Mouse (Mus musculus) stomach, embryonic 16.5 days (tissue): Measurements from ENCODE around the gene Nfia. TPM values are rescaled to one million over a fixed set of nuclear protein-coding genes. Genes with fewer than 3 reads are reported as not detected.

Experiments used
- ATAC-seq: fragments of 200-750 bp; cut with Nextera tagmentation; 2 replicates; pipeline ENCODE4 v1.8.0; 2017; ENCODE audit warnings: moderate number of reproducible peaks, moderate TSS enrichment; ENCODE audit not compliant: insufficient read depth, low FRiP score
- H3K27ac ChIP-seq: fragments of 300-500 bp; sonication (generic); 2 replicates; pipeline ENCODE4 v1.5.1; 2014; ENCODE audit warnings: low read length
- H3K27me3 ChIP-seq: fragments of 300-500 bp; sonication (generic); 2 replicates; pipeline ENCODE4 v1.6.1; 2014; ENCODE audit warnings: low read length, control low read depth, mixed read lengths; ENCODE audit not compliant: control insufficient read depth, insufficient read depth
- H3K36me3 ChIP-seq: fragments of 300-500 bp; sonication (generic); 2 replicates; pipeline ENCODE4 v1.6.1; 2014; ENCODE audit warnings: low read length; ENCODE audit not compliant: control insufficient read depth, insufficient read depth
- H3K4me1 ChIP-seq: fragments of 300-500 bp; sonication (generic); 2 replicates; pipeline ENCODE4 v1.6.1; 2014; ENCODE audit warnings: low read length, control low read depth, mixed read lengths; ENCODE audit not compliant: control insufficient read depth, insufficient read depth
- H3K4me2 ChIP-seq: fragments of 300-500 bp; sonication (generic); 2 replicates; pipeline ENCODE4 v1.6.1; 2014; ENCODE audit warnings: low read depth, low read length, mixed read lengths
- H3K4me3 ChIP-seq: fragments of 300-500 bp; sonication (generic); replicated peaks from 2 replicates; pipeline ENCODE4 v1.5.1; 2014; ENCODE audit warnings: mild to moderate bottlenecking, low read length
- H3K9ac ChIP-seq: fragments of 300-500 bp; sonication (generic); 2 replicates; pipeline ENCODE4 v1.6.1; 2014; ENCODE audit warnings: low read length
- H3K9me3 ChIP-seq: fragments of 300-500 bp; sonication (generic); replicated peaks from 2 replicates; pipeline ENCODE4 v1.6.1; 2016; ENCODE audit warnings: low read length, control low read depth; ENCODE audit not compliant: control insufficient read depth
- WGBS: fragments of 180-500 bp; shearing (Covaris S2); extraction: QIAGEN DNeasy Blood & Tissue Kit; methylation state at CpG from one replicate; pipeline ENCODE4 v1.1.7; 2014; 5-methylcytosine and 5-hydroxymethylcytosine counted together
- polyA plus RNA-seq: library from polyadenylated mRNA; unstranded; fragments of >200 nt; fragmentation: Nextera tagmentation; extraction: Ambion mirVana; gene quantifications from 2 replicates; pipeline ENCODE4 v1.2.1, GENCODE M21; 2015

The Nfia gene
- polyA plus RNA-seq, 1 experiment from 2014 or later, result 45.1 TPM

DNA sequence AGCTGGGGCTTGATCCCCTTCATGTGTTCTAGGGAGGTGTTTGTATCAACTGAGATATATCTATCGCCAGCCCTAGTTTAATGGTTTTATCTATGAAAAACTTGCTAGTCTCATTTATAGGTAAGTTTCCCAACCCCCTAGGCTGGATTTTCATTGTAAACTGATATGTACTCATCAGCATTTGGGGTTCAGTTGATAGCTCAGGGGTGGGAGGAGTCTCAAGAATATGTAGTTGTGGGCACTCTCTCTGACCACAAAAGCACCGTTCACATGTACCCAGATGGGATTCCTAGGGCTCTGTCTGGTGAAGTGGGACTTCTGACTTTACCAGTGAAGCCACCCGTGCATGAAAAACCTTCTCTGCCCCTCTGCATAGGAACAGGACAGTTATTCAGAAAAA lies 118.5 kb downstream of the Nfia start:
- Histone ChIP-seq H3K27me3 (no peaks in the 10 kb centered on the region), H3K4me2 (no peak overlapping the region), H3K4me1 (0 out of 2 replicates have a peak, but pooled peaks cover 1% of the 10 kb centered on the region), H3K9me3 (no peaks in the 10 kb centered on the region), H3K36me3 (no peaks in the 10 kb centered on the region), H3K9ac (no peak overlapping the region), H3K4me3 (no peak overlapping the region), H3K27ac (no peak overlapping the region)
- ATAC-seq, result no peak
- WGBS, result 74% methylated on average over 3 of the region's 3 CpGs

- 70% methylated on average over 1 of the region's 1 CpGs for WGBS
- Histone ChIP-seq H3K27me3 (no peaks in the 10 kb centered on the region), H3K9me3 (no peaks in the 10 kb centered on the region), H3K27ac (no peak overlapping the region), H3K4me1 (no peaks in the 10 kb centered on the region), H3K4me3 (no peak overlapping the region), H3K4me2 (no peak overlapping the region), H3K36me3 (no peaks in the 10 kb centered on the region), H3K9ac (no peak overlapping the region)
- ATAC-seq, result no peak
These were observed 119.1 kb downstream of the Nfia start for GRCm38 (mm10) chr4:97891611-97892010.

DNA sequence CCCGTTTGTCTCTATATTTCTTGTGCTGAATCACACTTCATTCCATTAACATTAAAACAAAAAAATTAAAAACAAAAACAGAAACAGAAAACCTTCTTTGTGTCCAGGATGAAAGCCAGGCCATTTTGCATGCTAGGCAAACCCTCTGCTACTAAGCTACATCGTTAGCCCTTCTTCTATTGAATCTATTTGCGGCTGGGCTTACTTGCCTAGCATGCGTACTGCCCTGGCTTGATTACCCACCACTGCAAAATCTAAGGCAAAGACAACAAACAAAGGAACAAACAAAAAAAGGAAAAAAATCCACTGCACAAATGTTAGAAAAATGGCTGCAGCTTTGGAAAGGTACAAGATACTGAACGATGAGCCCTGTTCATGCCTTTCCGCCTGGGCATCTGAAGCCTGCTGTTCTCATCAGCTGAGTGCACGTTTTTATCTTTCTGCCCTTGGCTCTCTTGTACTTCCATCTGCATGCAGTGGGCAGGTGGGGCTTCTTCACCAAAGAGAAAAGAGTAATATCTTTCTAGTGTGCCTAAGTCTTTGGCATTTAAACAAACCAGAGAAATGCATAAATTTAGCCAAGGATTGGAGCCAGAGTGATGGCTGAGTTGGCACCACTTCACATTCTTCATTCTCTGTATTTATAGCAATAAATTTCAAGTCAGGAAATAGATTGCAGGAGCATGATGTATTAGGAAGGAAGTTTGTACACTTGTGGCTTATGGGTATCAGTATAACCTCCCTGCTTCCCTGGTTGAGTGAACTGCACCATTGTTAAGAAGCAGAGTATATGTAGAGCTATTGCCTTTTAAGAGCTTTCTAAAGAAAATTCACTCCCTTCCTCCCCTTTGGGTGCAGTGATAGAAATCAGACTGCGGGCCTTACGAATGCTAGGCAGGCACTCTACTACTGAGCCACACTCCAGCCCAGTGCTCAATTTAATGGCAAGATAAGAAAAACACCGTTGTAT lies 121.7 kb downstream of the Nfia start:
- no peak overlapping the region for H3K4me2 ChIP-seq
- no peaks in the 10 kb centered on the region for H3K4me1 ChIP-seq
- H3K36me3 ChIP-seq, result no peaks in the 10 kb centered on the region
- WGBS, result 80% methylated on average over 10 of the region's 10 CpGs
- no peak overlapping the region for H3K4me3 ChIP-seq
- no peaks in the 10 kb centered on the region for H3K27me3 ChIP-seq
- H3K9ac ChIP-seq, result no peak overlapping the region
- H3K27ac ChIP-seq, result no peak overlapping the region
- H3K9me3 ChIP-seq, result no peaks in the 10 kb centered on the region
- ATAC-seq, result no peak

- 88% methylated on average over 5 of the region's 5 CpGs for WGBS
These were observed 123.4 kb downstream of the Nfia start for GRCm38 (mm10) chr4:97895940-97896339.

GRCm38 (mm10) chr4:97900256-97900944 lies 127.9 kb downstream of the Nfia start:
- Histone ChIP-seq H3K4me2 (no peak overlapping the region), H3K9me3 (no peaks in the 10 kb centered on the region), H3K27me3 (no peaks in the 10 kb centered on the region), H3K27ac (no peak overlapping the region), H3K9ac (no peak overlapping the region), H3K4me3 (no peak overlapping the region), H3K4me1 (no peaks in the 10 kb centered on the region), H3K36me3 (no peaks in the 10 kb centered on the region)
- WGBS, result 82% methylated on average over 12 of the region's 12 CpGs
- no peak for ATAC-seq

More at GRCm38 (mm10) chr4:97895940-97896339, 123.4 kb downstream of the Nfia start:
- no peak overlapping the region for H3K4me3 ChIP-seq
- H3K9ac ChIP-seq, result no peak overlapping the region
- no peaks in the 10 kb centered on the region for H3K36me3 ChIP-seq
- H3K4me1 ChIP-seq, result no peaks in the 10 kb centered on the region
- H3K27ac ChIP-seq, result no peak overlapping the region
- H3K27me3 ChIP-seq, result no peaks in the 10 kb centered on the region
- ATAC-seq, result no peak
- no peak overlapping the region for H3K4me2 ChIP-seq
- H3K9me3 ChIP-seq, result no peaks in the 10 kb centered on the region

DNA sequence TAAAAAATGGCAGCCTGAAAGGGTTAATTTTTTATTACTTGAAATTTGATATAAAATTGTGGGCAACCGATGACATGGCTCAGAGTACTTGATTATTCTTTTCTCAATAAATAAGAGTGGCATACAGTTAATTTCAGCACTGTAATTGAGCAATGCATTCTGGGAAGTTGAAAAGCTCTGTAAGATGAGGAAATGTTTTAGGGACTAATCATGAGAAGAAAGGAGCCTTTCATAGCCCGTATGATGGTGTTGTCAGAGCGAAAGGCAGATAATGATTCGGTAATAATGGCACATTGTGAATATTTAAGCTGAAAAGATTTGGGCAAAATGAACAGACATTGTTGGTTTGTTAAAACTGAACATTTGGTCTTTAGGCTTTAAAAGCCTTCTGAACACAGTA lies 133.3 kb downstream of the Nfia start:
- Histone ChIP-seq H3K9ac (no peak overlapping the region), H3K36me3 (no peaks in the 10 kb centered on the region), H3K27me3 (no peaks in the 10 kb centered on the region), H3K4me2 (no peak overlapping the region), H3K9me3 (no peaks in the 10 kb centered on the region), H3K4me1 (peaks cover 8% of the 10 kb centered on the region), H3K27ac (no peak overlapping the region), H3K4me3 (no peak overlapping the region)
- WGBS, result 64% methylated on average over 4 of the region's 4 CpGs
- ATAC-seq, result no peak

- WGBS, result 74% methylated on average over 4 of the region's 4 CpGs
- Histone ChIP-seq H3K4me2 (no peak overlapping the region), H3K27ac (no peak overlapping the region), H3K36me3 (no peaks in the 10 kb centered on the region), H3K9me3 (no peaks in the 10 kb centered on the region), H3K27me3 (no peaks in the 10 kb centered on the region), H3K9ac (no peak overlapping the region), H3K4me1 (peaks cover 8% of the 10 kb centered on the region), H3K4me3 (no peak overlapping the region)
- no peak for ATAC-seq
These were observed 136.1 kb downstream of the Nfia start for GRCm38 (mm10) chr4:97908576-97909147.

DNA sequence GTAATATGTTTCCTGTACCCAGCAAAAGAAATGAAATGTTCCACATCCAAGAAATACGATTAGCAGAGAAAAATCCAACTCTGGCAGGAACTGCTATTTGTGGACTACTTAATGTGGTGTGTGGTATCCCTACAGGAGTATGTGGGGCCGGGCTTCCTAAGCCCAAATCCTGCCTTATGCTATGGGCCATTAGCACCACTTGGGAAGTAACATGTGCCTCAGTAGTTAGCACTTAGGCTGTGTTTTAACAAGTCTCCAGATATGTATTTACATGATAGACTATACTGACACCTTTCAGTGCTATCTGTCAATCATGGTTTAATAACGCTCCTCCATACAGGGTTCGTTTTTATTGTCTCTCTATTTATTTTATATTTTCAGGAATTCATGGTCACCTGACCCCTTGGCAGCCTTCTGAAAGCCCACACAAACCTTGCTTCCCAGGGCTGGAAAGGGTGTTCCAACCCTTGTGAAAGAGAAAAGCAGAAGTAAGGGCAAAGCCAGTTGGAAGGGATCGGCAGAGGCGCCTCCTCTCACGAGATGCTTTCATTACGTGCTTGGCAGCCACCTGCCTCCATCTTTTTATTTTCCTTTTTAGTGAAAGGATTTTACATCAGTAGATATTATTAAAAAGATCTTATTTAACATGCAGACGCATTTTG lies 137.7 kb downstream of the Nfia start:
- H3K27ac ChIP-seq, result no peak overlapping the region
- peaks cover 8% of the 10 kb centered on the region for H3K4me1 ChIP-seq
- H3K4me3 ChIP-seq, result no peak overlapping the region
- ATAC-seq, result no peak
- no peaks in the 10 kb centered on the region for H3K9me3 ChIP-seq
- no peaks in the 10 kb centered on the region for H3K36me3 ChIP-seq
- no peak overlapping the region for H3K9ac ChIP-seq
- no peaks in the 10 kb centered on the region for H3K27me3 ChIP-seq
- 84% methylated on average over 9 of the region's 9 CpGs for WGBS
- no peak overlapping the region for H3K4me2 ChIP-seq
